Mouse (Mus musculus): ENCODE results near the gene Csnk1e.

Csnk1e gene

DNA sequence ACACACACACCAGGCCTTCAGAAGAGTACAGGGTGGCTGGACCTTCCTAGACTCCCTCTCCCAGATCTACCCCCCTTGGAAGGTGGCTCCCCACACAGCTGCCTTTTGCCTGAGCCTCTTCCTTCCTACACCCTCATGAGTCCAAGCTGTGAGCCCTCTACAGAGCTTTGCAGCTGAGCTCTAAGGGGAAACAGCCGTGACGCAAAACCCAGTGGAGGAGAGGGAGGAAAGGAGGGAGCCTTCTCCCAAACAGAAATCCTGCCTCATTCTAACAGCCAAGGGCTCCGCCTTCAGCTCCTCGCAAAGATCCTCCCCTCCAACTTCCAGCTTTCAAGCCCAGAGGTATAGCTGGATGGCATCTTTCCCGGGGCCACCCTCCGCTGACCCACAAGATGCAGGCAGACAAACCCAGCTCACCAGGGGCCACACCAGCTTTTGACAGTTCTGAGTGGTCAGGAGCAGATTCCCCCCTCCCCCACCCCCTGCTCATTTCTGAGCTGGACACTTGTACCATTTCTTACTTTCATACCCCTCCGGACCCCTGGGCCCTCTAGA, 11.4 kb downstream of the Csnk1e start:
- in situ Hi-C loops (cut with MboI): no loop called here

DNA sequence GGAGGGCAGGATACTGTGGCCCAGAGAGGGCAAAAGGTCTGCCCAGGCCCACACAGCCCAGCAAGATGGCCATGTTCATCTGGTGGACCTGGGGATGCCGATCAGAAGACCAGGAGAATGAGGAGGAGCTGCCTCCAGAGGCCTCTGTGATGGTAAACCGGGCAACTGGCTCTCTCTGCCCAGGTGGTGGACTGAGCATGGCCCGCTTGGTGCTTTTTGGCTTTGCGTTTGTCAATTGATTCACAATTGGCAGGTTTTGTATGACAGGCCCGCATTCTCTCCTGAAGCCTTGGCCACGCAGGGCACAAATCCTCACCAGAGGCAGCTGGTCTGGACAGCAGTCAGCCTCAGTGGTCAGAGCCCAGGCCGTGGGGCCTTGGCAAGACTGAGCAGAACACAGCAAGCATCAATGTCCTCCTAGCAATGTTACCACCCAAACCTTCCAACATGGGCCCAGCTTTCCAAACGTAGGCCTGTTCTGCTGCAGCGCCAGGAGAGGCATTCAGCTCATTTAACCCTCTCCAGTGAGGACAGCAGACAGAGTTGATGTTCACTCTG, 12.3 kb downstream of the Csnk1e start:
- in situ Hi-C loops (cut with MboI): no loop called here

DNA sequence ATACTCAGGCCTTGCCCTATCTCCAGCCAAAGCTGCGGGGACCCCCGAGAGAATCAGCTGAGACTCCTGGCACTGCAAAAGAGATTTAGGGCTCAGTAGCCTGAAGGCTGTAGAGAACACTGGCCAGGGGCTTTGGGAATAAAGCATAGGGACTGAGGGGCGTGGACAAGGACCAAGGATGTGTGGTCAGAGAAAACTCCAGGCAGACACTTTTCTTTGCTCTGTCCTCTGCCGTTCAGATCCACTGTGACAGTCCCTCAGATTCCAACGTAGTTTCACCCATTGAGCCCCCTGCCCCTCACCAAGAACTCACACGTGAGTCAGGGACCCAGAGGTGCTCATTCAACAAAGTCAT, 13.1 kb downstream of the Csnk1e start:
- in situ Hi-C loops (cut with MboI): no loop called here

DNA sequence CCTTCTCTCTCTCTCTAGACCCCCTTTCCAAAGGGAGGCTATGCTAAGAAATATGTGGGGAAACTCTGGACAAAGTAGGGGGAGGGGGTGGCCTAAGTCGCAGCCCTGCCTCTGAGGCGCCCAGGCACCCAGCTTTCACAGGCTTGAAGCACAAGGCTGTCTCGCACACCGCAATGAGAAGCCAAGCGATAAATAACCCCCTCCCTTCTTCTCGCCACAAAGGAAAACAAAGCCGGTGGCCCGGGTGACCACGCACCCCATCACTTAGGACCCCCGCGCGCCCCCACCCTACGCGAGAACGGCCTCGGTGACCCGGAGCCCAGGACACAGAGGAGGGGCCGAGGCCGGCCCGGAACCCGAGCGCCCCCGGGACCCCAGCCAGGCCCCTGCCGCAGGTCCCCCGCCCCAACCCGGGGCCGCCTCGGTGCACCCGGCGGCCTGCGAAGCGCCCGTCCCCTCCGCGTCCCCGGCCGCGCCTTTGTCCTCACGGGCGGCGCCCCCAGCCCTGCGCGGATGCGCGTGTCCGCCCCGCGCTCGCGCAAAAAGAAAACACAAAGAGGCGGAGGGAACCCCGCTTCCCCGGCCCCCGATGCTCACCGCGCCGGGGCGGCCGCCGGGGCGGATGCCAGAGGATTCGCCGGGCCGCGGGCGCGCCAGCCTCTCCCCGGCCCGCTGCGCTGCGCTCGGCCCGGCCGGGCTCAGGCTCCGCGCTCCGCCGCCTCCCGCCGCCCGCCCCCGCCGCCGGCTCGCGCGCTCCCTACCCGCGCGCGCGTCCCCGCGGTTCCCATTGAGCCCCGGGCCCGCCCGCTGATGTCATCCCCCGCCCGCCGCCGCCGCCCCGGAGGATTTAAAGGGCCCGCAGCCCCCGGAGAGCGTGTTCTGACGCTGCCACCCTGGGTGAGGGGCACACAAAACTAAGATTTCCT, 13.8 kb downstream of the Csnk1e start:
- in situ Hi-C loops (cut with MboI): no loop called here

DNA sequence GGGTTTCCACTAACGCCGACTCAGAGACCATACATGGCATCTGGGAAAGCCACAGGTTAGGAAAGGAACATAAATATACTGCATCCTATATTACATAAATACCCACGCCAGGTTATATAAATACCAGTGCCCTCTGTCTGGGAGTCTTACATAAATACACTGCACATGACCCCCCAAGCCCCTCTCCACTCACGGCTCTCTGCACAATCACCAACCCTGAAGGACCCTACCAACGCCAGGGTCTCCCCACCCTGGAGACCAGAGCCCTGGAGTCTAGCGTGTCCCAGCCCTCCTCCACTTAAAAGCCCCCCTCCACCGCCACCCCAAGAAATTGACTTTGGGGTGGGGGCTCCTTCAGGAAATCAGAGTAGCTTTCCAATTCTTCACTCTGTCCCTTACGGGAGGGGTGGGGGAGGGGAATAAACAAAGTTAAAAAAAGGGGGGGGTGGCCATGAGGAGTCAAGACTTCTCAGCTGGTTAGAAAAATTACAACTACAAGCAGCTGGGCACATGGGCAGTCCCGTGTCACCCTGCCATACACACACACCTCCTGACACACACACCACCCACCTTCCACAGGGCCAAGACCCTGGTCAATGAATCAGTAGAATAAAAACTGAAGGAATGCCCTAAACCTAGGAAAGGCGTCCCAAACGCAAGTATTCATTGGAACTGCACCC, 14.6 kb downstream of the Csnk1e start:
- in situ Hi-C loops (cut with MboI): no loop called here

DNA sequence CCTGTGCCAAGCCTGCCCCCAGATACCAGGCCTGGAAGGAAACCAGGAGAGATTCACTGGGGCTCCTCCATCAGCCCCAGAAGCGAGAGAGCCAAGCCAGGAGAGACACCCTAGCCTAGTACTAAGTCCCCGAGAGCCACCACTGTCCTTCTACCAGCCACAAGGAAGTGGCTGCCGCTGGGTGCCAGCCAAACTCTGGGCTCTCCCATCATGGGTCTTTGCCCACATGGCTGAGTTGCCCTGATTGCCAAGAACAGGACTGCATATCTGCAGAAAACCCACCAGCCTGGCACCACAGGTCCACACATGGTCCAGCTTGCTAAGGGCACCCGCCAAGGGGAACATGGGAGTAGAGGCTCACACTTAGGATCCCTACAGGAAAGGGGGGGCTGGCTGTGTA, 15.1 kb downstream of the Csnk1e start:
- in situ Hi-C loops (cut with MboI): no loop called here

DNA sequence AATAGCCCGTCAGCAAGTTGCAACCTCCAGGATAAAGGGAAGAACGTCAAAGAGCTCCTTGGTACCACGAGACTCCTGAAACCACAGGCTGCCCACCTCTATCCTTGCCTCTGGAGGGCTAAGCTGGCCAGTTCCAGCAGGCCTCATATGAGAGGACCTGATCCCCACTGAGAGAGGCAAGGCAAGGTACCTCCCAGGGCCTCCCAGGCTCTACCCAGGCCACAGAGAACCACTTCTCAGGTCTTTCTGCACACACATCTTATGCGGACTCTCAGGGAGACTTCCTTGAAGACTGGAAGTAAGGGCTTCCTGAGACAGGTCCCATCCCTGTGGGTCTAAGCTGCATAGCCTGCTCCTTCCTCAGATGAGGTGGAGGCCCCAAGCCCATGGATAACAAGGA, 16.0 kb downstream of the Csnk1e start:
- in situ Hi-C loops (cut with MboI): no loop called here

DNA sequence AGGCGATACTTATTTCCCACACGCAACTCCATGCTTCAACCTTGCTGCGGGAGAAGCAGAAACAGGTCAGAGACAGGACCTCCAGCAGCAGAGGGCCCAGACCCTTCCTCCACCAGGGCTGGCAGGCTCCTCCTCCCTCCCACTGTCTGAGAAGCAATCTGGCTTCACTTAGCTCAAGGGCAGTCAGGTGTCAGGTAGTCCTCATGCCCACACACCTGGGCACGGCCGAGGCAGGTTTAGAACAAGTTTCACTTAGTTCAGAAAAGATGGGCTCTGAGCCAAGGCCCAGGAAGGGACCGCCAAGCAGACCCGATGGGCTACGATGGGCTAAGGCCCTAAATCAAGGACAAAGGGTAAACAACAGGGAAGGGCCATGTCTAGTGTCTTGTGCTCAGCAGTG, 16.6 kb downstream of the Csnk1e start:
- in situ Hi-C loops (cut with MboI): no loop called here

DNA sequence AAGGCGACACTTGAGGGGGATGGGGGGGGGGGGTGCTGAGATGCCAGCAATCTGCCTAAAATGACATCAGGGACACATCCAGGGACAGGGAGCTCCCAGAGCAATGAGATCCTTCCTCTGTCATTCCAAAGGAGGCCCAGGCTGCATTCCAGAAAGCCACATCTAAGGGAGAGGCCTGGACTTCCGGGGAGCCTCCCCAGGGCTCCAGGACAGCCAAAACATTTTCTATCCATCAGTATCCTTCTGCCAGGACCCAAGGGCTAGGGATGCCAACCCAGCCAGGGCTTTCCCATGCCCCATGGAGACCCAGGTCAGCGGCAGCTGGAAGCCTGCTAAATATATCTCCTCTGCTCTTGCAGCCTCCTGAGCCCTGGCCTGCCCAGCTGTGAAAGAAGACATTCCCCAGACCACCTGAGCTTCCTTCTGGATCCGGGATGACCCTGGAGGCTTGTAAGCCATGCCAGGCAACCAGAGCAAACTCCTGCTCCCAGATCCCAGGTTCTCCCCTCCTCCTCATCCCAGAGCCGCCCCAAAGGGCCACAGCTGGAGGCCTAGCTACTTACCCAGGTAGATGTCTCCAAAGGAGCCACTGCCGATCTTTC, 17.1 kb downstream of the Csnk1e start:
- in situ Hi-C loops (cut with MboI): no loop called here

DNA sequence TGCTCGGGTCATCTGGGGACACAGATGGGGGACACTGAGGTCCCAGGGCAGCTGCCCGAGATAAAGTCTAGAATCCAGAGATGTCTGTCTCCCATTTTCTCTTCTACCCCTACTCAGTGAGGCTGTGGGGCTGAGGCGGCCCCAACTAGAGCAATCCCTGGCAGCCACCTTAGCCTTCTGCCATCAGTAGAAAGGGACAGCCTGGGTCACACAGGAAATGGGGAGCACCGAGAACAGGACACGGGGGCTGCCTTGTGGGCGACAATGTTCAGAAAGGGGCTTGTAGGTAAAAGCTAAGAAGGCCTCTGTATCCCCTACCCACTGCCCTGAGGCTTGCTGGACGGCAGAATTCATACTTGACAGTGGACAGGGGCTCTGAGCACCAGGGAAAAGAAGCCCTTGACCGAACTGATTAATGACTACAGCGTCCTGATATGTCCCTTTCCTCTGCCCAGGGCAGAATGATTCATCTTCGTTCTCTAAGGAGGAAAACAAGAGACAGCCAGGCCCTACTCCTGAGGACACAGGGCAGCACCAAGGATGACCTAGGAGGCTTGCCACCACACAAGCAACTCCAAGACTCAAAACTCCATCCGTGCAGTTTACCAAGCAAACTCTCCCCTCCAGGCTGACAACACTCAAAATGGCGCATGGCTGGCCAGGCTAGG, 17.7 kb downstream of the Csnk1e start:
- in situ Hi-C loops (cut with MboI): no loop called here

DNA sequence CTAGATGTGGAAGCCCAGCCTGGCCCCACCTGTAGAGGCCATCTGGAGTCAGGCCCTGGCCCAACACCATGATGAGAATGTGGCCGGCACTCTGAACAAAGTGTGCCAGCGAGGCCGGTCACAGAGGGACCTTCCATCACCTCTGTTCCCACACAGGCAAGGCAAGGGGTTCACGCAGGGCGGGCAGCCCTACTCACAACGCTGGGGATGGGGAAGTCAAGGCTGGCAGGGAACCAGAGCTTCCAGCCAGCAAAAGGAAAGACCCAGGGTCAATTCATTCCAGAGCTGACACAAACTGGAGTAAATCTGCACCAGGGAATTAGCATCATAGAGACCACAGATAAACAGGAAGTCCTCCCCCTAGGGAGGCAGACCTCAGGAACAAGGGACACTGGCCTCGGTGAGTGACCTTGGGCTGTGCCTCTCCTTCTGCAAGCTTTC, 18.9 kb downstream of the Csnk1e start:
- in situ Hi-C loops (cut with MboI): no loop called here

DNA sequence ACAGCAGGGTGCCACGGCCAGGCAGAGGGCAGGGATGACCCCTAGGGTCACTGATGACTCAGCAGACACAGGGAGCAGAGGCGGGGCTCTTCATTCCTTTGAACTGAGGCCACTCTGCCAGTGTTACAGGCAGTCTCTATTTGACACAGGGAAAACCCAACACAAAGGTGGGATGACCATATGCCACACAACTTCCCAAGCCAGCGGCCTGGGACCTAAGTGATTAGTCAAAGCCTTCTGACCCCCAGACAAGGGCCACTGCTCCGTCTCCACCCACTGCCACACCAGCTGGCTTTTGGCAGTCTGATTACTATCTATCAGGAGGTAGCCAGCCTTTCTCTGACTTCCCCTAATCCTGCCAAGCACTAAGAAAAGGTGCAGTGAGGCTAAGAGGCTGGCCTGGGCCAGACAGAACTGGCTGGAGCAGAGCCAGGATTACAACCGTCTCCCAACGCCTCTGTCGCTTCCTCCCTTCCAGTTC, 20.1 kb downstream of the Csnk1e start:
- in situ Hi-C loops (cut with MboI): no loop called here

DNA sequence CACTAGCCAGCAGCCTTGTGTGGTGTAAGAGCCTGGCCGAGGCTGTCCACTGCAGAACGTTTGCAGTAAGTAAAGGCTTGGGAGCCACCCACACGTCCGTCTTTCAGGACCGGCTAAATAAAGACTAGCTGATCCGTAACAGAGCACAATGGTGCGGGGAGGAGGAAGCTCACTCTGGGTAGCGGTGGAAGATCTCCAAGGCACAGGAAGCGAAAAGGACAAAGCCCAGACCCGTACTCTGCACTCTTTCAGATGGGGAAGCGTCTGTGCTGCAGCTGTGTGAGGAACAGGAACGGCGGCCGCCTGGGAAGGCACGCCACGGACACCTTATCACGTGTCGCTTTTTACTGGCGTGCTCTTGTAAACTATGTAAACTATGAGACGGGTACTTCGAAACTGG, 22.5 kb downstream of the Csnk1e start:
- in situ Hi-C loops (cut with MboI): no loop called here

DNA sequence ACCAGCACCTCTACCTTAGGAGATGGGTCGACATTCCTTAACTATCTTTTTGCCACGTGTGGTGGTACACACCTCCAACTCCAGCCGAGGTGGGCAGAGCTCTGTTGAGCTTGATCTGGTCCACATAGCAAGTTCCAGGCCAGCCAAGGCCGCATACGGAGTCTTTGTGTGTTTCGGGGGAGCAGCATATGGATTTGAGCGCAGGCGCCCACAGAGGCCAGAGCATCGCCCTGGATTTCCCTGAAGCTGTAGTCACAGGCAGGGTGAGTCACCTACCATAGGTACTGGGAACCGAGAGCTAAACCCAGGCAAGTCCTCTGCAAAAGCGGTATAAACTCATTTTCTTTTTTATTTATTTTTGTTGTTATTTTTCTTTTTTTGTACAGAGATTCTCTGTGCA, 23.0 kb downstream of the Csnk1e start:
- in situ Hi-C loops (cut with MboI): no loop called here

DNA sequence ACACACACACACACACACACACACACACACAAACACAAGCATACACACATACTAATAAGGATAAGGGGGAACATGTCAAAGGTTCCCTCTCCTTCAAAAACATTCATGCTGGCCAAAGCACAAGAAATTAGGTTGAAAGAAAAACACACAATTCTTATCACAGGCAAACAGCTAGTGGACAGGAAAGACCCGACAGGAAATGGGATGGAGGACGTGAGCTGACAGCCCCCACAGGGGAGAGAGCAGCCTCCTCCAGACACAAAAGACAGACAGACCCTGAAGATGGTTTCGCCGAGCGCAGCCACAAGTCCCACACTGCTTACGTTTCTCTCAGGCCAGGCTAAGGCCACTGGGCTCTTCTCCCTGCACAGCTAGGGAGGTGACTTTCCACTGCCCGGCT, 23.4 kb downstream of the Csnk1e start:
- in situ Hi-C loops (cut with MboI): no loop called here

DNA sequence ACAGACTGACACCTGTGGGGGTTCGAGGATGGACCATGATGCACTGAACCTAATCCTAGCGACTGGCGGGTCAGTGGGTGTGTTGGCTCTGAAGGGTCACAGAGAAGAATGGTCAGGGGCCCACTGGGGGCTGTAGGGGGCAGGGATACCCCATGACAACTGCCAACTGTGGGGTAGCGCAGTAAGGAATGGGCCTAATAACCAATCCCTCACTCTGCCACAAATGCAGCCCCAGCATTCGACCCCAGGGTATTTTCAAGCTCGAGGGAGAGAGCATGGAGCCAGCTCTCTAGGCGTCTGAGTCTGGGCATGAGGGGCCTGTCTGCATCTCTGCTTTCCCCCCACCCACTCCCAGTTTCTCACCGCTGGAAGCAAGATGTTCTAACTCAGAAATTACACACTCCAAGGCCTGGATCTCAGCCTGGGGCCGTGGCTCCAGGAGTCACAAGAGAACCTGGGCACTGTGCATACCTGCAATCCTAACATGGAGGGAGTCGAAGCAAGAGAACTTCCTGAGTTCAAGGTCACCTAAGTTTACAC, 24.8 kb downstream of the Csnk1e start:
- in situ Hi-C loops (cut with MboI): no loop called here

DNA sequence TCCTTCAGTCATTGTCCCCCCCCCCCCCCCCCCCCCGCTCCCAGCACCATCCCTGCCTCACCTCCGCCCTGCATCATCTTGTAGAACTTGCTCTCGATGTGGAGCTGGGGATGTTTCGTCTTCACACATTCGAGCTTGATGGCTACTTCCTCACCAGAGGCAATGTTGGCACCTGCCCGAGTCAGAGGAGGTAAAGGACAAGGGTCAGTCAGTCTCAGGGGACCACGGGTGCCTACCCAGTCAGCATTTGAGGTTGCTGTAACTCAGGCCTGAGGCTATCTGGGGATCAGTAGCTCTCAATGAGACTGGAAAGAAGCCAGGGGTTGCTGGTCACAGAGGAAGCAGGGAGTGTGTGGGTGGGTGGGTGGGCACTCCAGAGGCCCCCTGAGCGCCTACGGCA, 25.4 kb downstream of the Csnk1e start:
- in situ Hi-C loops (cut with MboI): no loop called here

DNA sequence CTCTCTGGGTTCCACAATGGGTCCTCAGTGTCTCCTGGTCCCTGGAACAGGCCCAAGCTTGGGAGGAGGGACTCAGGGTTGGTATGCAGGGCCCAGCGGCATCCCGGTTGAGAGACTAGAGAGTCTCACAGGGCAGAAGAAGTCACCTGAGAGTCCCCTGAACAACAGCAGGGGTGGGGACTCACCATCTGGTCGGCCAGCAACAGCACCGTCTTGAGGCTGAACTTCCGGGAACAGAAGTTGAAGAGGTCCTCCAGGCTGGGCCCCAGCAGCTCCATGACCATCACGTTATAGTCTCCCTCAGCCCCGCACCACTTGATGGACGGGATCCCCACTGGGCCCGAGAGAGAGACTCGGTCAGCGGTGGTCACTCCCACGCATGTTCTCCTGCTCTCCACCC, 25.8 kb downstream of the Csnk1e start:
- in situ Hi-C loops (cut with MboI): no loop called here

DNA sequence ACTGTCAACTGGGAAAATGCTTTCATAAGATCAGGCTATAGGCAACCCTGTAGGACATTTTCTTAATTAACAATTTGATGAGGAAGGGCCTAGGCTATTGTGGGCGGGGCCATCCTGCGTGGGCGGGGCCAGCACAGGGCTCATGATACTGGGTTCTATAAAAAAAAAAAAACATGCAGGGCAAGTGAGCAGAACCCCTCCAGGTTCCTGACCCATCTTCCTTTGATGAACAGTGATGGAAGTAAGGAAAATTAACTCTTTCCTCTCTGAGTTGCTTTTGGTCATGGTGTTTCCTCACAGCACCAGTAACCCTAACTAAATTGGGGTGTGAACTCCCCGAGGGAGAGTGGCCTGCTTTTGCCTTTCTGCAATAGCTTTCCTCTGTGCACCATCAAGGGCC, 26.8 kb downstream of the Csnk1e start:
- in situ Hi-C loops (cut with MboI): no loop called here

DNA sequence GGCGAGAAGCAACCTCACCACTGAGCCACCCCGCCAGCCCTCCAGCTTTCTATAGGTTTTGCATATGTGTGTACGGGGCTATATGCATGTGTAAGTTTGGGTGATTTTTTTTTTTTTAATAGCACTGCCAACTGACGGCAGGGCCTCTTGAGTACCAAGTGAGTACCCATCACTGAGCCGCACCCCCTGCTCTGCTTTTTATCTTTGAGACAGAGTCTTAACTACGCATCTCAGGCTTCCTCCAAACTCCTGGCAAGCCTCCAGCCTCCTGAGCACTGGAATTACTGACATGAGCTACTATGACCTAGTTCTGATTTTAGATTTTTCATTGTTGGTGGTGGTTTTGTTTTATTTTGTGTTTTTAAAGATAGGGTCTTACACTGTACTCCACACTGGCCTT, 27.9 kb downstream of the Csnk1e start:
- in situ Hi-C loops (cut with MboI): no loop called here

DNA sequence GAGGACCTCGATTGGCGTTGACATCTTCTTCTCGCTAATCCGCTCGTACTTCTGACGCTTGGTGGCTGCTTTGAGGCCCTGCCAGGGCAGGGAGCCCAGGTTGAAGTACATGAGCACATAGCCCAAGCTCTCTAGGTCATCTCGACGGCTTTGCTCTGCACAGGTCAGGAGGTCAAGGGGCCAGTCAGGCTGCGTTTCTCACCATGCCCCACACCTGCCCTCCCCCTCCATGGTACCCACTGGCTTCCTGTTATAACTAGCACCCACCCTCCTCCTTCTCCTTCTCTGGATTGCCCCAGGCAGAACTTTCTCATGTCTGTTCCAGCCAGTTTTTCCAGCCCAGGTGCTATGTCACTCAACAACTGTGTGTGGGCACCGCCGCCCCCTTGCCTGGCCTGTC, 29.9 kb downstream of the Csnk1e start:
- in situ Hi-C loops (cut with MboI): no loop called here

All from mature B cell (primary cell).